Mouse (Mus musculus) neural tube, embryonic 10.5 days (tissue): Measurements from ENCODE around the gene Dhx37.

ENCODE experiments used
- DNase-seq: peaks from one replicate; pipeline ENCODE4 v3.0.0-alpha.2; 2017; ENCODE audit warnings: low spot score; ENCODE audit errors: extremely low spot score

Gene Dhx37

GRCm38 (mm10) chr5:125433793-125434337, at the start of gene Dhx37:
Gene Dhx37, minus strand, starts transcription at chr5:125434121.
- DNase-seq = peak; percentile 93

GRCm38 (mm10) chr5:125482474-125482873, 48.6 kb upstream of the Dhx37 start:
- DNase-seq = no peak

DNA sequence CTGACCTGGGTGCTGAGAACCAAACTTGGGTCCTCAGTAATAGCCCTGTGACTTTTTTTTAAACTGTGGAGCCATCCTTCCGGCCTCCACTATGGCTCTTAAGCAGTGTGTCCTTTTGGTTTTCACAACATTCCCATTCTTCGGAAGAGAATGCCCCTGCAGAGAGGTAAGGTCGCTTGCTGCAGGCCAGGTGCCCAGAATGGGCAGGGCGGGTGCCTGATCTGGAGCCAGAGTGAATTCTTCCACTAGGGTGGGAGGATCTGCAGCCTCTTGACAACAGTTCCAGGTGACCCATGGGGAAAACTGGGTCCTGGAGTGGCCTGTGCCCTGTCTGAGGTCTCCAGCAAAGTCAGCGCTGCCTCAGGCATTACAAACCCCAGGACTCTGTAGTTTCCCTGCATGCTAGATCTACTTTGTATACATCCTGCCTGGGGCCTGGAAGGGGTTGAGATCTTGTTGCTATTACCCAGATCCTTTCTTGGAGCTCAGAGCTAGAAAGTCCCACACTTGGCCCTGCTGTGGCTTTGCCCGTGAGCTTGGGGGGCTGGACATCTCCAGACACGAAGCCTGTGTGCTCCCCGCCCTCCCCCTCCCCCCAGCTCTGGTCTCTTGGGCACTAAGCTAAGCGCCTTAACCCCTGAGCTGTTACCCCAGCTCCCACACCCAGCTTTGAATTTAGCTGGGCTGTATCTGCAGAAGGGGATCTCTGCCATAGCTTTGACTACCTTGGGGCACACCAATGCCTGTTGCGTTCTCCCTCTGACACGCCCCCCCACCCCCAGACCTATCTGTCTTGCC, 46.7 kb upstream of the Dhx37 start:
- no peak for DNase-seq

- no peak for DNase-seq
These were observed 45.5 kb upstream of the Dhx37 start for GRCm38 (mm10) chr5:125479376-125479775.

DNA sequence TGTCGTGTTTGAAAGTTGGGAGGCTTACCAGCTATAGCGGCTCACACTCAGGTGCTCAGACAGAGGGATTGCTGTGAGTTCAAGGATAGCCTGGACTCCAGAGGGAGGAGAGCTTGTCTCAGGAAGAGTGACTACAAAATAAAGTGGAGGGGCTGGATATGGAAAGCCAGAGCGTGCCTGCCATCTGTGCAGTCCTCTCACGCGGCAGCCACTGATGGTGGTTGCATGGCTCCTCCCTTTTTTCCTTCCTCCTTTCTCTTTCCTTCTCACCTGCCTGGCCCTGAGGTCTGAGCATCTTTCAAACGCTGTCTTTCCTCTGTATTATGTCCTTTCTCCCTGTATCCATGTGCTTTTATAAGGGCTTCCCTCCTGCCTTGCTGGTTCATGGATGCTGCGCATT, 44.1 kb upstream of the Dhx37 start:
- DNase-seq = no peak

- no peak for DNase-seq
These were observed 43.6 kb upstream of the Dhx37 start for GRCm38 (mm10) chr5:125477533-125477932.

DNA sequence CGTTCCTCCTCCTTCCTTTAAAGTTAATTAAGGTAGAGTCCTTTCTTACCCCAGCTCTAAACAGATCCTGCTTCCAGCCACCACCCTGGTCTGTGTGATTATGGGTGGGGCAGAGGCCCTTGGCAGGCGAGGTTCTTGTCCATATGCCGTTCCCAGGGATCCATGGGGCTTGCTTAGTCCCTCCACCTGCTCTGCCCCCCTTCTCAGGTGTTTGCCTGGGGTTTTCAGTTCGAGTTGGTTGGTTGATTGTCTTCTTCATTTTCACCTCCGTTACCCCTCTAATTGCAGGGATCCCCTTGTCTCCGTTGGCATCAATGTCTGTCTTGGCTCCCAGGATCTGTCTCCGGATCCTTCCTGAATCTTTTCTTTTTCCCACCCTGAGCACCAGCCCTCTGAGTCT, 42.9 kb upstream of the Dhx37 start:
- DNase-seq = no peak

DNA sequence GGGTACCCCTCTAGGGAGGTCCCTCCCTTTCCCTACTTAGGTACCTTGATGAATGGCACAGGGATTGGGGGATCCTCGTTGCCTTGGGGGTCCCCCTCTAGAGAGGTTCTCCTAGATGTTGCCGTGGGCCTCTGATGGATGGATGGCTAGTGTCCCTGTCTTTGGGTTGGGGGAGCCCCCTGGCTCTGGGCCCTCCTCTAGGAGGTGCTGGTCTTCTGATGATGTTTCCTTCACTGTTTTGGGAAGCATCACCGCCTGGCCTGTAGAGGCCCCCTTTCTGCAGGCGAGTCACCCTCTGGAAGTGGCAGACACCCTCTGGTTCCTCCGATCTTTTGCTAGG, 42.3 kb upstream of the Dhx37 start:
- no peak for DNase-seq

- DNase-seq = peak; percentile 99
These were observed 41.8 kb upstream of the Dhx37 start, which contains the start of gene Aacs for GRCm38 (mm10) chr5:125475601-125476285. Gene Aacs, plus strand, starts transcription at chr5:125475814.

- no peak for DNase-seq
These were observed 41.1 kb upstream of the Dhx37 start for GRCm38 (mm10) chr5:125475030-125475429.

DNA sequence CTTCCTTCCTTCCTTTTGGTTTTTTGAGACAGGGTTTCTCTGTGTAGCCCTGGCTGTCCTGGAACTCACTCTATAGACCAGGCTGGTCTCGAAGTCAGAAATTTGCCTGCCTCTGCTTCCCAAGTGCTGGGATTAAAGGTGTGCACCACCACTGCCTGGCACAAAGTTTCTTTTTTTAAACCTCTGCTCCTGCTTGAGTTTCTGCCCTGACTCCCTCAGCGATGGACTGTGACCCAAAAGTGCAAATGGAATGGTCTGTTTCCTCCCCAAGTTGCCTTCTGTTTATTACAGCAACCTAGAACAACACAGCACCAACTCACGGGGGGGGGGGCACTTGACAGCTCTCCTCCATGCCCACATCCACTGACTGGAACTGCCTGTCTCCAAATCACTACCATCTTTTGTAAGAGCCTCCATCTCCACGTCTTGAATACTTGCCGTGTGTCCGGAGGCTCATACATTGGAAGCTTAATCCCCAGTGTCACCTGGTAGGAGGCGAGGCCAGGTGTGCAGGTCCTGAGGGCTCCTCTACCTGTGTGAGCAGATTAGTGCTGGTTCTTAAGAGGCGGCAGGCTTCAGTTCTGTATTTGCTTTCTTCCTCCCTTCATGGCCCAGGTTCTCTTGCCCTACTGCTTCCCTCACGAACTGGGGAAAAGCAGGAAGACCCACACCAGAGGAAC, 39.0 kb upstream of the Dhx37 start:
- DNase-seq = no peak

DNA sequence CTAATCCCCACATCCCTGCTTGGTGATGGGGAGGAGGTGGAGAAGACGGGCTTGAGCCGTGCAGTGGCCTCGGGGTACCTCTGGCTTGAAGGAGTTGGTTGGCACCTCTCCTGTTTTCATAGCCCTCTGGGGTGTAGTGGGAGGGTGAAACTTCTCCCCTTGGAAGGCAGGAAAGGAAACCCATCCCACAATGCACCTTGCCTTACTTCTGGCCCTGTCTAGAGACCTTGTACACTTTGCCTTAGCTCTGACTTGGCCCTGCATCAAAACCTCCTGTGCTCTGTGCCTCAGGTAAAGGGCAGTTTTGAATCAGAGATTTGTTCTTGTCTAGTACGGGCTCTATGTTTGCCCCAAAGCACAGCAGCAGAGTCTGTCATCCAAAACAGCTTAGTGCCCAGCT, 36.8 kb upstream of the Dhx37 start:
- no peak for DNase-seq

DNA sequence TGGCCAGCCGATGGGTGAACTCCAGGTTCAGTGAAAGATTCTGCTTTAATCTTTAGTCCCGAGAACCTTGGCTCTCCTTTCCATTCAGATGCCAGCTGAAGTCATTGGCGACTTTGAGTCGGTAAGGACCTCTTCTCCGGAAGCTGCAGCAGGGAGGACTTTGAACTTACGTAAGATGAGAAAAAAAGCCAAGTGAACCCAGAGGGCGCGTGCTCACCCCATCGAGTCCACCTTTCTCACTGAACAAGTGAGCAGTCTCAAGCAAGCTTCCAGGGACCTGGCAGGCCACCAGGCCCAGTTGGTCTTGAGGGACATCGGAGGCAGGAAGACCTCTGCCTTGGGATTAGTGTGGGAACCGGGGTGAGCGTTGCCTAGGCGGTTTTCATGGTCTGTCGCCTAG, 33.3 kb upstream of the Dhx37 start:
- DNase-seq = no peak

- DNase-seq = no peak
These were observed 32.6 kb upstream of the Dhx37 start for GRCm38 (mm10) chr5:125466483-125466882.

GRCm38 (mm10) chr5:125465701-125466106, 31.8 kb upstream of the Dhx37 start:
- DNase-seq = peak; percentile 95

DNA sequence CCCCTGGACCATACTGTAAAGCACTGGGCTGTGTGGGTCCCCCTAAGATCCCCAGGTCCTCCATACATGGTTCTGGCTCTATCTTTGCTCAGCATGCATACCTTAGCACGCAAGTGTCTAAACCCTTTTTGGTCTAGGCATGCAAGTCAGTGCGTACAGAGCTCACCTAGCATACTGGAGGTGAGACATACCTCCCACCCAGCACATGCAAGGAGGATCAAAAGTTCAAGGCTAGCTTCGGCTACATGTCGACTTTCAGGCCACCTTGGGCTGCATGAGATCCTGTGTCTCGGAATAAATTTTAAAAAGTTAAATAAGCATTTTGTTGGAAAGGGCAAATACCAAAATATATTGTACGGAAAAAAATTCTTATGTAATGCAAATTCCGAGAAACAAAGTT, 31.3 kb upstream of the Dhx37 start:
- DNase-seq = peak; percentile 23

- no peak for DNase-seq
These were observed 28.0 kb upstream of the Dhx37 start for GRCm38 (mm10) chr5:125461868-125462445.

GRCm38 (mm10) chr5:125460574-125460973, 26.7 kb upstream of the Dhx37 start:
- no peak for DNase-seq

- no peak for DNase-seq
These were observed 23.6 kb upstream of the Dhx37 start for GRCm38 (mm10) chr5:125457538-125457937.

DNA sequence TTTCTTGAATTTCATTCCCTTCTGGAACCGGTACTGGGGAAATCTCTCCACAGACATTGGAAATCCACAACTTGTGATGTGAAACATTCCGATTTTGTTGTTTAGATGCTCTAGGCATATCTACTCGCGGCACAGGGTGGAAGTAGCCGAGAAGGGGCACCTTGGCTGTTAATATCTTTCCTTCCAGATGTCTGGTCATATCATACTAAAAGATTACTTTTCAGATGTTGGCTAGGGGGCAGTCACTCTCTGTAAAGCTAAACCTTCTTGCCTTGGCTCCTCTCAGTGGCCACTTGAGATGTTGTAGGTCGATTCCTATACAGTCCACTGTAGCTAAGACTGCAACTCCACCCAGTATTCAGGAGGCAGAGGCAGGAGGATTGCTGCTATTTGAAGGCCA, 22.2 kb upstream of the Dhx37 start:
- DNase-seq = no peak

GRCm38 (mm10) chr5:125452573-125452972, 18.7 kb upstream of the Dhx37 start:
- no peak for DNase-seq

DNA sequence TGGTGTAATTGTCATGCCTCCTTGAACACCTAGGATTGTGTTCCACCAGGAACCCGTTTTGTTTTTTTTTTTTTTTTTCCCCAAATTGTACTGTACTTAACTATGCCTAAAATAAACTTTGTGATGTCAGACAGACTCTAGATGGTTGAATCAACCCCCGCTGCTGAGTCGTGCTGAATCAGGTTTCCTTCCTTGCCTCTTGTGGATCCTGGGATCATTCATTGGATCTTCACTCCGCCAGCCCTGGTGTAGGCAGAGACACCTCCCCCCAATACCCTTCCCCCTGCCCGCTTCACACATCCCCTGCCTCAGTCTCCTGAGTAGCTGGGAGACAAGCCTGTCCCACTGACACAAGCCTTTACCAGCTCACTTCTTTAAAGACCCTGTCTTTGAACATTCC, 15.4 kb upstream of the Dhx37 start:
- no peak for DNase-seq
